Mouse (Mus musculus): ENCODE data around the gene Tnrc6c. TPM values are rescaled to one million over a fixed set of nuclear protein-coding genes. Genes with fewer than 3 reads are reported as not detected.

Tnrc6c gene
- total RNA-seq, 1 experiment from 2014 or later, result 20.2 TPM

GRCm38 (mm10) chr11:117709308-117709707 lies 55.2 kb downstream of the Tnrc6c start:
- no peak for ATAC-seq (replicated peaks; ENCODE audit: insufficient number of reproducible peaks, low FRiP score, low TSS enrichment, poor library complexity, severe bottlenecking)

GRCm38 (mm10) chr11:117710815-117711294 lies 56.8 kb downstream of the Tnrc6c start:
- no peak for ATAC-seq (replicated peaks; ENCODE audit: insufficient number of reproducible peaks, low FRiP score, low TSS enrichment, poor library complexity, severe bottlenecking)

- ATAC-seq (replicated peaks; ENCODE audit: insufficient number of reproducible peaks, low FRiP score, low TSS enrichment, poor library complexity, severe bottlenecking), result peak; percentile 49; the same call in 1 of the 2 replicates
Measured at GRCm38 (mm10) chr11:117712065-117712464, 58.0 kb downstream of the Tnrc6c start.

GRCm38 (mm10) chr11:117713375-117713774 lies 59.3 kb downstream of the Tnrc6c start:
- ATAC-seq (replicated peaks; ENCODE audit: insufficient number of reproducible peaks, low FRiP score, low TSS enrichment, poor library complexity, severe bottlenecking), result no peak

- peak; percentile 89 for ATAC-seq (replicated peaks; ENCODE audit: insufficient number of reproducible peaks, low FRiP score, low TSS enrichment, poor library complexity, severe bottlenecking)
Measured at GRCm38 (mm10) chr11:117718838-117719237, 64.7 kb downstream of the Tnrc6c start.

GRCm38 (mm10) chr11:117724604-117725301 lies 70.7 kb downstream of the Tnrc6c start:
- no peak; the same call in 1 of the 2 replicates for ATAC-seq (replicated peaks; ENCODE audit: insufficient number of reproducible peaks, low FRiP score, low TSS enrichment, poor library complexity, severe bottlenecking)

- no peak; the same call in 1 of the 2 replicates for ATAC-seq (replicated peaks; ENCODE audit: insufficient number of reproducible peaks, low FRiP score, low TSS enrichment, poor library complexity, severe bottlenecking)
Measured at GRCm38 (mm10) chr11:117727031-117727430, 72.9 kb downstream of the Tnrc6c start.

- no peak for ATAC-seq (replicated peaks; ENCODE audit: insufficient number of reproducible peaks, low FRiP score, low TSS enrichment, poor library complexity, severe bottlenecking)
Measured at GRCm38 (mm10) chr11:117728245-117728644, 74.2 kb downstream of the Tnrc6c start.

- ATAC-seq (replicated peaks; ENCODE audit: insufficient number of reproducible peaks, low FRiP score, low TSS enrichment, poor library complexity, severe bottlenecking), result no peak
Measured at GRCm38 (mm10) chr11:117728841-117729240, 74.8 kb downstream of the Tnrc6c start.

GRCm38 (mm10) chr11:117729341-117729740 lies 75.3 kb downstream of the Tnrc6c start:
- no peak for ATAC-seq (replicated peaks; ENCODE audit: insufficient number of reproducible peaks, low FRiP score, low TSS enrichment, poor library complexity, severe bottlenecking)

GRCm38 (mm10) chr11:117729798-117730489 lies 75.9 kb downstream of the Tnrc6c start:
- no peak for ATAC-seq (replicated peaks; ENCODE audit: insufficient number of reproducible peaks, low FRiP score, low TSS enrichment, poor library complexity, severe bottlenecking)

- ATAC-seq (replicated peaks; ENCODE audit: insufficient number of reproducible peaks, low FRiP score, low TSS enrichment, poor library complexity, severe bottlenecking), result no peak
Measured at GRCm38 (mm10) chr11:117730490-117730838, 76.4 kb downstream of the Tnrc6c start.

GRCm38 (mm10) chr11:117731470-117731869 lies 77.4 kb downstream of the Tnrc6c start:
- ATAC-seq (replicated peaks; ENCODE audit: insufficient number of reproducible peaks, low FRiP score, low TSS enrichment, poor library complexity, severe bottlenecking), result no peak

GRCm38 (mm10) chr11:117736037-117736689 lies 82.1 kb downstream of the Tnrc6c start:
- ATAC-seq (replicated peaks; ENCODE audit: insufficient number of reproducible peaks, low FRiP score, low TSS enrichment, poor library complexity, severe bottlenecking), result no peak

- no peak for ATAC-seq (replicated peaks; ENCODE audit: insufficient number of reproducible peaks, low FRiP score, low TSS enrichment, poor library complexity, severe bottlenecking)
Measured at GRCm38 (mm10) chr11:117738123-117738522, 84.0 kb downstream of the Tnrc6c start.

- no peak for ATAC-seq (replicated peaks; ENCODE audit: insufficient number of reproducible peaks, low FRiP score, low TSS enrichment, poor library complexity, severe bottlenecking)
Measured at GRCm38 (mm10) chr11:117741128-117741527, 87.0 kb downstream of the Tnrc6c start.

- ATAC-seq (replicated peaks; ENCODE audit: insufficient number of reproducible peaks, low FRiP score, low TSS enrichment, poor library complexity, severe bottlenecking), result no peak
Measured at GRCm38 (mm10) chr11:117742243-117742642, 88.2 kb downstream of the Tnrc6c start.

GRCm38 (mm10) chr11:117742715-117743114 lies 88.6 kb downstream of the Tnrc6c start:
- no peak for ATAC-seq (replicated peaks; ENCODE audit: insufficient number of reproducible peaks, low FRiP score, low TSS enrichment, poor library complexity, severe bottlenecking)

GRCm38 (mm10) chr11:117743454-117744030 lies 89.5 kb downstream of the Tnrc6c start:
- no peak for ATAC-seq (replicated peaks; ENCODE audit: insufficient number of reproducible peaks, low FRiP score, low TSS enrichment, poor library complexity, severe bottlenecking)
